Mouse (Mus musculus): Measurements from ENCODE around the gene Il4i1.
A peak's percentile ranks its signal among the peaks of the same experiment; 100 is the strongest.

Gene Il4i1

DNA sequence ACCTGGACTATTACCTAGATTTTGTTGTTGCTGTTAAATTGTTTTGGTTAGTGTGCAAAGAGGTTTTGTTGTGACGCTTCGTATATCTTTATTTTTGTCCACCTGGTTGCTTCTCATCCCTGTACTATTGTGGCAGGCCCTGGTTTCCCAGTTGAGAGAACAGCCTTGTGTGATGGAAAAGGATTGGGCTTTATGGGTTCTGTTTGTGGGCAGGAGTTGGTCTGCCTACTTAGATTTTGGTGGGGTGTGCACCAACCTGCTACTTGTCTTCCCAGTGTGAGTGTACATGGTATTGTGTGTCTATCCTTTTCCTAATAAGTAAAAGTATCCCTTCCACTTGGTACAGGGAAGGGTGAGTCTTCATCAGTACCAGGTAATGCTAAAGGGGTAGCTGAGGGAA is 3.2 kb downstream of the Il4i1 start:
- no peak for DNase-seq

DNA sequence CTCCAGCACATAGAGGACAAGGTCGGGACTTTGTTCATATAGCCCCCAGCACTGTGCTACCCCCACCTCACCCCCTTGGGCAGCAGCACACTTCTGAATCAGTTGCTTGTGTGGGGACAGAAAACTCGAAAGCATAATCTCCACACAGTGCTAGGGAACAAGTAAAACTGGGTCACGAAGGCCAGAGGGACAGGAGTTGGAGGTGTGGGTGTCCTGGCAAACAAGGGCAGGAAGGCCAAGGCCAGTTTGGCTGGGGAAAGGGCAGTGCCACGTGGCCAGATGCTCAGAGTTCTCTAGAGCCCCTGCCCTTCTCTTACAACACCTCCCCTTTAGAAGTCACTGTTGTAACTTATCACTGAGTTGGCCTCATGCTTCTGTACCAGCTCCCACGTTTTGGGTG is 3.7 kb downstream of the Il4i1 start:
- no peak for DNase-seq

GRCm38 (mm10) chr7:44820525-44820924 is 4.3 kb downstream of the Il4i1 start:
- no peak for DNase-seq

DNA sequence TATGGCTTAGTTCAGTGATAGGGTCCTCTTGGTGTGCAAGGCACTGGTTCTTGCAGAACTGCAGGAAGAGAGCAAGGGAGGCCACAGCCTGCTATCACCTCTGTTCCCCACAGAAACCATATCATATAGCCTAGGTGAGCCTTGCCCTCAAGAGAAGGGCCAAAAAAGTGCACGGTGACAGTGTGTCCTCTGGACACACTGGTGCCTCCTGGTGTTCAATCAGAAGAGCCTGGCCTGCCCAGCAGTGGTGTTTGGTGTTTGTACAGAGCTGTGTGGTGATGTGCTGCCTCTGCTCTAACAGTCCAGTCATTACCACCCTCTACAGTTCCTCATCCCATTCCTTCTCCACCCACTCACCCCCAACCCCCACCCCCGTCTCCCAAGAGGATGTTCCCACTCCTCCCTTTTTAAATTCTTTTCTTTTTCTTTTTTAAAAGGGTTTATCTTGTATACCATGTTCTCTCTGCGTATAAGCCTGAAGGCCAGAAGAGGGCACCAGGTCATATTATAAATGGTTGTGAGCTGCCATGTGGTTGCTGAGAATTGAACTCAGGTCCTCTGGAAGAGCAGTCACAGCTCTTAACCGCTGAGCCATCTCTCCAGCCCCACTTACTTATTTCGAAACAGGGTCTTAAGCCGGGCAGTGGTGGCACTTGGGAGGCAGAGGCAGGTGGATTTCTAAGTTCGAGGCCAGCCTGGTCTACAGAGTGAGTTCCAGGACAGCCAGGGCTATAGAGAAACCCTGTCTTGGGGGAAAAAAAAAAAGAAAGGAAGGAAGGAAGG is 5.7 kb downstream of the Il4i1 start:
- no peak for DNase-seq

DNA sequence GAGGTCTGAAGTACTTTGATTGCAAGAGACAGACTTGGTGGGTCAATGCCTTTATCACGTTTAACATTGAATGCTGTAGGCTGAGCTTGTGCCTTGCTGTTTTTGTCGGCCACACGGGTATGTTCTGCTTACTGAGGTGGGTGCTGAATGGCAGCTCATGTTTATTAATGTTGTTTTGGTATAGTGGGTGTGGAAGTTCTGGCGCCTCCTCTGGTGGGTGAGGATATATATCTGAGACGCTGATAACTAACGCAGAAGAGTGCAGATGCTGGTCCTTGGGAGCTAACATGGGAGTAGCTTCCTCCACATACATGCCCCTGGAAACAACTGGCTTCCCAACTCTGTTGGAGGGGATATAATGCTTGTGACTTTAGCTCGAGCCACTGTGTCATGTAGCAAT is 7.2 kb downstream of the Il4i1 start:
- DNase-seq = no peak

DNA sequence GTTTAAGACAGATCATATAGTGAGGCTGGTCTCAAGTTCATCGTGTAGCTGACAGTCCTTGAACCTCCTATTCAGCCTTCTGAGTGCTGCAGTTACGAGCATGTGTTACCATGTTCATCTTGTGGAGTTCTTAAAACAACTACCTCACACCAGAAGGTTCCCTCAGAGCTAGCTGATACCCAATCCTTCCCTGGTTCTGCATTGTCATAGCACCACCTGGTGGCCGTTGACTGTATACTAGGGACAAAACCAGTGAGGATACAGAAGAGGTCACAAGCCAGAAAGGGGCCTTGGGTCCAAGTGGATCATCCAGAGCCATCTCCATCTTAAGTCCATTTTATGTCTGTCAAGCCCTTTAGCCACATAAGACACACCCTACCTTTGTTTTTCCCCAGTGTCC is 8.7 kb downstream of the Il4i1 start:
- DNase-seq = peak; percentile 76

- DNase-seq = no peak
Observed at GRCm38 (mm10) chr7:44826771-44827170, 10.6 kb downstream of the Il4i1 start.

GRCm38 (mm10) chr7:44828706-44829105 is 12.5 kb downstream of the Il4i1 start:
- no peak for DNase-seq

DNA sequence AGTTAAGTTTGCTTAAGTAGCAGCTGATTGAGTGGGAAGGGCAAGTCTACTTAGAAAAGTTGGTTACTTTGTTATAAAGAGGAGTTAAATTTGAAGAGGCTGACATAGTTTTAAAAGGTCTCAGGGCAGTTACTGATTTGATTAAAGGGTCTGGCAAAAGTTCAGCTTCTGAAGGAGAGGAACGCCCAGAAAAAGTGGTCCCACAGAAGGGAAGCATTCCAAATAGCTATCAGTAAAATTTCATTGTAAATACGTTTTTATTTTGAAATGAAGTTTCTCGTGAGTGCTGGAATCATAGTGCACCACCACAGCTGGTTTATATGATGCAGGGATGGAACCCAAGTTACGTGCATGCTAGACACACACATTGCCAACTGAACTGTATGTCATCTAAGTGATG is 16.6 kb downstream of the Il4i1 start:
- no peak for DNase-seq

- DNase-seq = no peak
Observed at GRCm38 (mm10) chr7:44835373-44836015, 19.3 kb downstream of the Il4i1 start.

DNA sequence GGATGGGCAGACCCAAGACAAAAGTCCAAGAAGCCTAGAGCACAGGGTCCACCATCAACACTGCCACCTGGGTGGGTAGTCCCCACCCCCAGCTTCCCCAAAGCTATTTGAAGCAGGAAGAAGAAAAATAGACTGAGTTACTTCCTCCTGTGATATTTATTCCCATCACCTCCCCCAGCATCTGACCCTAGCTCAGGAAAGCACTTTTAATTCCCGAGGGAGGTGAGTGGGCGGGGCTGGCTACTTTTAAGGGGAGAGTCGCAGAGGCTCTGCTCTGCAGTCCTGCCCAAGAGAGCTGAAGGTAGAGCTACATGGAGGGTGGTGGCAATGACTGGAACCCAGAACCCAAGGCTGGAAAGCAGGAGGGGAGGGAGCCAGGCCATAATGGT is 19.8 kb downstream of the Il4i1 start:
- DNase-seq = no peak

- no peak for DNase-seq
Observed at GRCm38 (mm10) chr7:44836423-44837053, 20.4 kb downstream of the Il4i1 start.

GRCm38 (mm10) chr7:44838073-44838472 is 21.9 kb downstream of the Il4i1 start:
- no peak for DNase-seq

- DNase-seq = no peak
Observed at GRCm38 (mm10) chr7:44839171-44839490, 22.9 kb downstream of the Il4i1 start.

- no peak for DNase-seq
Observed at GRCm38 (mm10) chr7:44839491-44840191, 23.5 kb downstream of the Il4i1 start.

GRCm38 (mm10) chr7:44840426-44840825 is 24.2 kb downstream of the Il4i1 start:
- no peak for DNase-seq

GRCm38 (mm10) chr7:44841825-44842463 is 25.8 kb downstream of the Il4i1 start:
- no peak for DNase-seq

DNA sequence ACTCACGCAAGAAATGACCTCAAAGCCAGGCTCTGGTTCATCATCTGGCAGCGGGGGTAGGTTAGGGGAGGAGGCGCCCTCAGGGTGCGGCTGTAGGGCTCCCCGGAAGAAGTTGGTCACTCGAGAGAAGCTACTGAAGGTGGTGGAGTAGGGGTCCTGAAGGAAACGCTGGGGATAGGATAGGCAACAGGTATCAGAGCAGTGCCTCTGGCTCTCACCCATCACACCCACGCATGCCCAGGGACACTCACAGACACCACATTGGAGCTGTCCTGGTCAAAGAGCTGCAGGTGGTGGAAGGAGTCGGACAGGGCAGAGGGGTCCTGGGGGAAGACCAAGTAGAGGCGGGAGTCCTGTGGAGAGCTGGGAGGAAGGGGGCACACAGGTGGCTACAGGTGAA is 28.8 kb downstream of the Il4i1 start:
- peak; percentile 25 for DNase-seq

DNA sequence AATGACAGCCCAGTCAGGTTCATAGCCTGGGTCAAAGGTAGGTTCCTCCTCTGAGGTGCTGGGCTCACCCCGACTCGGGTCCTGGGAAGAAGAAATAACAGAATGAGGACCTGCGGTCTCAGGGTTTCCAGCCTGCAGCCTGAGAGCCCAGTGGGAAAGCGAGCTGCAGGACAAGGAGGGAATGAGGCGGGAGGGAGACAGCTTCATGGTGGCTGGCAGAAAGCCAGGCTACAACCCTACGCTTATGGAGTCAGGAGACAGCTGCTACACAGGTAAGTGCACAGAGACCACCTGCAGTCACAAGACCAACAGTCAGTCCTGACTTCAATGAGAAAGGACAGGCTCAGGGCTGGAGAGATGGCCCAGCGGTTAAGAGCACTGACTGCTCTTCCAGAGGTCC is 30.6 kb downstream of the Il4i1 start:
- DNase-seq = peak; percentile 49

DNA sequence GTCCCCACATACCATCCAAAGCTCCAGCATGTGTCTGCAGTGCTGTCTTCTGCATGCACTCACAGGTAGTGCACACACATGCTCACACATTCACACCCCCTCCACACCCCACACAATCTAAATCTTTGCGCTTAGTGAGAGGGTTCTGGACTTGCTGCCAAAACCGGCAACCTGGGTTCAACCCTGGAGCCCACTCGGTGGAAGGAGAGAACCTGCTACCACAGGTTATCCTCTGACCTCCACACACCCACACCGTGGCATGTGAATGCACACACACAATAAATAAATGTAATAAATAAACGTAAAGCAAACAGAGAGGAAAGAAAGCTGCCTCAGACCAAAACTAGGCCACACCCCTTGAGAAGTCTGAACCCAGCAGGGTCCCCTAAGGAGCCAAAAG is 31.6 kb downstream of the Il4i1 start:
- DNase-seq = peak; percentile 49

DNA sequence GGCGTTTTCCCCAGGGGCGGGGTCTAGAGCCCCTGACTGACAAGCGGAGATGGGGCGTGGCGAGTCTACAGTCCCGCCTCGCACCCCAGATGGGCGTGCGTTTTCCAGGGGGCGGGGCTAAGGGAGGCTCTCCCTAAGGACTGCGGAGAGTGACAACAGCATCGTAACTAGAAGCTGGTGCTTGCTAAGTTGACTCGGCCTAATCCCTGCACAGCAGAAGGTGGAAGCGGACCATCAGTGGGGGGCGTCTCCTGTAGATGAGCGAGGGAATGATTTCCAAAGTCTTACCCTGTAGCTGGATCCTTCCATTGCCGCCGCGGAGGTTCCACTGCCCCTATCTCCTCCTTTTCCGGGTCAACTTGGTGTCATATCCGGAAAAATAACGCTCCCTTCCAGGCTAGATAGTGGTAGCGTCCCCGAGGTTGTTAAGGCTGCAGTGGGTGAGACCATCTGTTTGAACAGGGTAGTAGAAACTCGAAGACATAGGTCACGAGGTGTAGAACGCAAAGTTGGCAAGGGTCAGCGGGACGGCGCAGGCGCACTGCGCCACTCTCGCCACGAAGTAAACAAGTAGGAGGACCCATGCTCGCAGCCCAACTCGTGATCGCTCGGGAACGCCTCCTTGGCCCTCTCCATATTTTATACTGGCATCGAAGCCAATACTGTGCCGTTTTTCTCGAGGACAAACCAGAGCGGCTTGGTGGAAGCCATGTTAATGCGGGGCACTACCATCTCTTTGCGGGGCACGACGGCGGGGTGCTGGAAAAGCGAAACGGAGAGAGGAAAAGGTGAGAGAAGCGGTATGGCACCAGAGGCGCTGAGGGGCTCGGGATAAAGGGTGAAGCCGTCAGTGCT is 32.6 kb downstream of the Il4i1 start, which contains the start of the genes Akt1s1 and Tbc1d17:
TSS of gene Akt1s1 (plus strand) at position 431 of the 855 bp plus-strand sequence.
TSS of gene Tbc1d17 (minus strand) at position 519 of the 855 bp plus-strand sequence.
- DNase-seq = peak; percentile 100
